Mouse (Mus musculus): ENCODE results near the gene 1110032A03Rik. TPM values are rescaled to one million over a fixed set of nuclear protein-coding genes. Genes with fewer than 3 reads are reported as not detected.

Gene 1110032A03Rik
- total RNA-seq, 4 experiments from 2014 or later = 12.0 to 15.6 (median 13.6) TPM

DNA sequence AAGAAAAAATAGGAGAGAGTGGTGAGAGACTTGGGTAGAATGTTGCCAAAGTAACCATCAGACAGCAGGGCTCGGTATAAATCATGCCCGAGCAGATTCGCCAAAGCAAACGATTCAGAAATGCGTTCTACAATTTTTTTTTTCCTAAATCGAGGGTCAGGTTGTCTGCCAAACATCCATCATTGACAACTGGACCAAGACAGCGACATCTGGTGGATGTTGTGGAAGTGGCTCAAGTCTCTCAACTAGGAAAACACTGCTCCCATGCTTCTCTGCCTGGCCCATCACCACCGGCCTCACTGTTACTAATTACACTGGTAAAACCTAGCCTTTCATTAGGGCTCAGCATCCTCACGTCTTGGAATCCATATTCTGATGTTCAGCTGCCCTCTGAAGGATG is 40.3 kb downstream of the 1110032A03Rik start:
- DNase-seq (ENCODE audit: low spot score) = peak; percentile 50

DNA sequence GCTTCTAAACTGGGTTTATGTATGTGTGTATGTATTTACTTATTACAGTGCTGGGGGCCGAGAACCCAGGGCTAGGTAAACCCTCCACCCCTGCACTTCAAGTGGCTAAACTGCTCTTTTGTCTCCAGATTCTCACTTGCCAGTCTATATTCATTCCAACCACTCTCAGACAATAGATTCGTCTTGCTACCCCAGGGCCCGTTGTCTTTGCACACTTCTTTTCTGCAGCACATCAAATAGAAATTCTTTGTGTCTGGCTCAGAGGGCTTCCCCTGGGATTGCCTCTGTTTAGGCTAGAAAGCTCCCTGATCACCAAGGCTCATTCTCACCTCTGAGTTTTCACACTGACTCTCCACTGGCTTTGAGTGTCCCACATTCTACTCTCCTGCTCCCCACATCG is 42.8 kb downstream of the 1110032A03Rik start:
- no peak for DNase-seq (ENCODE audit: low spot score)

DNA sequence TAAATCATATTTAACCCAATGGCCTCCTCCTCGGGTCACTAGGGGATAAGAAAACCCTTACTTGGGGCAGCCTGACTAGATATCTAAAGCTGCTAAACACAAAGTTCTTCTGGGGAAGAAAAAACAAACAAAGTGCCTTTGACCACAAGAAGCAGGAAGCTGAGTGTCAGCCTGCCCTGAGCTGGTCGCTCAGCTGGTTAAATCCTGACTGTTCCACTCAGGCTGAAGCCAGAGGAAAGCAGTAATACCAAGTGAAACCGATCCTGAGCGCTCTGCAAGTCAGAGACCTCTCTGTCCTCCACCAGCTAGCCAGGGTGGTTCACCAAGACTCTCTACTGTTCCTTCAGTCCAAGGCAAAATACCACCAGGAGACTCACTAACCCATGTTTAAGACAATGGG is 45.7 kb downstream of the 1110032A03Rik start:
- no peak for DNase-seq (ENCODE audit: low spot score)

DNA sequence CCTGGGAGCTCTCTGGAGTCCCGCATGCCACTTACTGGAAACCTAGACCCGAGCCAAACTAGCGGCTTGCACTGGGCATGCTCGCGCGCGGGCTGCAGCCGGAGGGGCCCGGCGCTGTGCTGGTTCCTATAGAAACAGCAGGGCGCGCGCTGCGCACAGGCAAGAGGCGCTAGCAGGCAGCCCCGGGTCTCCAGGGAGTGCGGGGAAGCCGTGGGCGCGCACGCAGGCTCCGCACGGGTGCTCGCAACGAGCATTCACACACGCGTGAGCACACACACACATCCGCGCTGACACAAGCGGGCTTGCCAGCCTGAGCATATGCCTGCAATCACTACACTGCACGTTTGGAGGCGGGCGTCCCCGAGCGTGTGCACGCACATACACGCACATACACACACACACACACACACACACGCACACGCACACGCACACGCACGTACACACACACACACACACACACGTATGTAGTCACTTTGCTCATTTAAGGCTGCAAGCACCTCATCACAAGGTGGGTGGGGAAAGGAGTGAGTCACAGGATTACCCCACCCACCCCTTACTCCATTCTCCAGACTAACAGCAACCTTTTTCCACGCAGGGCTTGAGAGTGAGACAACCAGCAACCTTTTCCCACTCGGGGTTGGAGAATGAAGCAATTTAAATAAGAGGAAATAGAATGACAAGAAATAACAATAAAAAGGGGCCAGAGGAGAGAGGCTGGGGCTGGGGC is 47.2 kb downstream of the 1110032A03Rik start:
- no peak for DNase-seq (ENCODE audit: low spot score)

DNA sequence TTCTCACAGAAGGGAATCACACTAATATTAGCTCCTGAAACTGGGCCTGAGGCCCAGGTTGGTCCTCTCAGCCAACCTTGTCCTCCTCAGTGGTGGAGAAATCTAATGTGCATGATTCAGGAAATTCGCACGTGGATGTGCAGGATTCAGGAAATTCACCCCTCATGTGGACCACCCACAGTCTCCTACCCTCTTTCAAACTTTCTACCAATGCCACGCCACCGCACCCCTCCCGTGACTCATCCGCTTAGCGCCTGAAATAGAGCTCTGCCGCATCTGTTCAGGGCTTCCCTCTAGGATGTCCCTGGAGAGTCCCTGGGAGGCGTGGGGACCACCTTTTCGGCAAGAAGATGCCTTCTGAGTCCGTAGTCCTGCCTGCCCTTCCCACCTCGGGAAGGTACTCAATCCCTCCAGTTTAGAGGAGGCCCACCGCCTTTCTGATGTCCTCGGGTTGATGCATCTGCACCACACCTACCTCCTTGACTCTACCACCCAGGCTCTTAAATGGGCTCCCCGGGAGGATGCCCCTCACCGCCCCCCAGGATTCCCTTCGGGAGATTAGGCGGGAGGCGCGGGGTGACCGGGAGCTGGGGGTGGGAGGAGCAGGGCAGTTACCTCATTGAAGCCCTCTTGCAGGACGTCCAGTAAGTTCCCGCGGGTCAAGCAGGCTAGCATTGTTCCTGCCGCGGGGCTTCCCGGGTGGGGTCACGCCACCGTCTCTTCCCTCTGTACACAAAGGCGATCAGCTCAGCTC is 48.0 kb downstream of the 1110032A03Rik start:
- DNase-seq (ENCODE audit: low spot score) = no peak

DNA sequence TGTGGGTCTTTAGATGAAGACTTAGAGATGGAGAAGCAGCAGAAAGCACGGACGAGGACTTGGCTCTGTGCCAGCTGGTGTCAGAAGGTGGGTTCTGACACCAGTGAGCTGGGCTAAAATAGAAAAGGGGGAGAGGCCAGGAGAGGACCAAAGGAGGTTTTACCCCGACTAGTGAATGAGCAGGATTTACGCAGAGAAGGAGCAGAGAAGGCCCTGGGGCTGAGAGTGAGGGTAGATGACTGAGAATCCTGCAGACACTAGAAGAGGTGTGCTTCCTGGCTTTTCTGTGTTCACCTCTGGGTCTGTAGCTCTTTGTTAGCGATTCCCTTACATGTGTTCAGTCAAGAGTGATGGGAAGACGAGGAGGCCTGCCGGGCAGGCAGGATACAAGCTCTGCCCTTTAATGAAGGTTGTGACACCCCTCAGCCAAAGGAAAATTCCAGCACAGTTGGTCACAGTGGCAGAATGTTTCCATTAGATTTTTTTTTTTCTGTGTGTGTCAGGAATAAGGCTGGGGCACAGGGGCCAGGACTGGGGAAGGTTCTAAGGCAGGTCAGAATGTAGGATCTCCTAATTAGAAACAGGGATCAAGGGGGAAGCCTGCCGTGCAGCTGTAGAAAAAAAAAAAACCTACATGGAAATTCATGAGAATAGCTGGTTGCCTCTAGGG is 49.3 kb downstream of the 1110032A03Rik start:
- no peak for DNase-seq (ENCODE audit: low spot score)

DNA sequence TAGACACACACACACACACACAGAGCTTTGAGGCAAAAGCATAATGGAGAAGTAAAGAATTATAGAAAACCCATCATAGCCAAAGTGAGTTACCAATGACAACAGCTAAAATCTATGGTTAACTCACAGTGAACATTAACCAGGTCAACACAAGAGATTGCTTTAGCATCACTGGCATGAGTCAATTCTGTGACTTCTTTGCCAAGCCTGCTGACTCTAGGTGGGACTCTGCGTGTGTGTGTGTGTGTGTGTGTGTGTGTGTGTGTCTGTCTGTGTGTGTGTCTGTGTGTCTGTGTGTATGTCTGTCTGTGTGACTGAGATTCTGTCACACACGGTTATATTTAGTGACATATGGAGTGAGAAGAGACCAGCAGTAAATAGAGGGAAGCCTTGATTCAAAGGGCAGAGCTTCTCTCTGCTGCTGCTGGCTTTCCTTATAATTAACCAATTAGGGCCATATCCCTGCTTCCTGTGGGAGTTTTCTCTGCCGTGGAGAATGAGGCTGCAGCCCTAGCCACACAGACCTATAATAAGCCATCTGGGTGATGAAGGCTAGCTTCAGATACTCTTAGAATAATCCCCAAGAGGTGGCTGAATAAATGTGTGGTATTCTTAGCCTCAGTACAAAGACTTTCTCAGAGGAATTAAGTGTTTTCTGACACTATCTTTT is 50.5 kb downstream of the 1110032A03Rik start:
- DNase-seq (ENCODE audit: low spot score) = no peak

DNA sequence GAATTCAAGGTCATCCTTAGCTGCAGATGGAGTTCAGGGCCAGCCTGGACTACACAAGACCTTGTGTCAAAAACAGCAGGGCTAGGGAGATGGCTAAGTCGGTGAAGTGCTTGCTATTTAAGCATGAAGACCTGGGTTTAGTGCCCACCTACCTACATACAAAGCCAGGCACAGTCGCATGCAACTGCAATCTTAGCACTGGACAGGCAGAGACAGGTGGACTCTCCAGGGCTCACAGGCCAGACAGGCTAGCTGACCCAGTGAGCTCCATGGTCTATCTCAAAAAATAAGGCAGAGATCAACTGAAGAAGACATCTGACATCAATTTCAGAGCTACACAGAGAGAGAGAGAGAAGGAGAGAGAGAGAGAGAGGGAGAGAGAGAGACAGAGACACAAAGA is 51.2 kb downstream of the 1110032A03Rik start:
- DNase-seq (ENCODE audit: low spot score) = no peak

DNA sequence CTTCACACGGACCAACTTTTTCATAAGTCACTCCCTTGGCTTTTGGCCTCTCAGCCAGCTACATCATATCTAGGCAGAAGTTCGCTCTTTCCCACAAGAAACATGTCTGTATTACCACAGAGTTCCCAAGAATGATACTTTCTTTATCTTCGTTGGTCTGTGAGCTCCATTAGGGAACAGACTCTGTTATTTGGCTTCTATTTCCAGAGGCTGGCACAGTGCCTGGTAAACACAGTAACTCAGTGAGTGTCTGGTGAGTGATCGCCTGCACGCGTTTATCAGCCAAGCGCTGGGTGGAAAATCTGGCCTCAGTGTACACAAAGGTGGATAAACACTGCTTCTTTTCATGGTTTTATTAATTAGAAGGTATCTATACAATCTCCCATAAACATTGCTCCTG is 51.9 kb downstream of the 1110032A03Rik start:
- DNase-seq (ENCODE audit: low spot score) = peak; percentile 81

DNA sequence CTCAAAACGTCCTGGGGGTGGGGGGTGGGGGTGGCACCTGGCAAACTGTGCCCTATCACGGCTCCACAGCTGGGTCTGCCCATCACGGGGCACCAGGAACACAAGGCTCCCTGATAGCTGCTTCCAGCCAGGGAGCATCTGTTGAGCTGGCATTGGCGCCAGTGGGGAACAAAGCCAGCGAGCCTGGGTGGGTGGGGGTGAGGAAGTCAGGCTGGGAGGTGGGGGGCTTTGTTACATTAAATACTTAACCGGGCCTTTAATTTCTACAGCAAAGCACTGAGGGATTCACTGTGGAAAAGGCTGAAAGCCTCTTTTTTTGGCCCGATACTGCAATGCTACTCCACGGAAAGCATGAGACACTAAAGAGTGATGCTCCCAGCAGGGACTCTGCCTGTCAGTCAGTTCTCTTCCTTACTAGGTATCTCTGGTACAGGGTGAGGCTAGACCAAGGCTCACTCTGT is 52.8 kb downstream of the 1110032A03Rik start:
- DNase-seq (ENCODE audit: low spot score) = no peak

DNA sequence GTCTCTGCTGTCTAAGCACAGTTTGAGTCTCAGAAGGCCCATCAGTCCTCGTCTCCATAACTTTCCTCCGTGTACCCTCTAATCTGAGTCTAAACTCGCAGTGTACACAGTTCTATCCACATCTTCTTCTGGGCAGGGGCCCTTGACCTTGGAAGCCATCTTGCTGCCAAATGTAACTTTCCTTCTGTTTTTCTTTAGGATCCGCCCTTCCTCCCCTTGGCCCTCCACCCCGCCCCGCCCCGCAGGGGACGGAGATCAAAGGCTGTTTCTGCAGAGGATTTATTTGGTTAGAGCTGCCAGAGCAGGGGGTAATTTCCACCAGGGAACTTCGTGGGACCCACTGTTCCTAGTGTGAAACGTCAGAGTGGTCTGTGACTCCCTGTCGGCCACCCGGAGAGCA is 54.3 kb downstream of the 1110032A03Rik start:
- no peak for DNase-seq (ENCODE audit: low spot score)

DNA sequence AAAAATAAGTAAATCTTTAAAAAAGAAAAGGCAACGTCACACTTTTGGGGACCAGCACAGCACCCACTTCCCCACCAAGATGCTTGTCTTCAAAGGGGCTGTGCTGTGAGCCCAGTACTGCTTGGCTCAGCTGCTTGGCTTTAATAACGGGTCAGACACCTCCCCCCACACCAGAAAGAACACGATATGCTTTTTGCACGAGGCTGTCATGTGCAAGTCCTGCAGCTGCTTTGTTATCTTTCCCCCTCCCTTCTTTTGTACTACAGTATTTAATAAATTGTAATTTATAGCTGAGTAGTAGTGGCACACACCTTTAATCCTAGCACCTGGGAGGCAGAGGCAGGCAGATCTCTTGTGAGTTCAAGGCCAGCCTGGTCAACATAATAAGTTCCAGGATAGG is 56.4 kb downstream of the 1110032A03Rik start:
- no peak for DNase-seq (ENCODE audit: low spot score)

DNA sequence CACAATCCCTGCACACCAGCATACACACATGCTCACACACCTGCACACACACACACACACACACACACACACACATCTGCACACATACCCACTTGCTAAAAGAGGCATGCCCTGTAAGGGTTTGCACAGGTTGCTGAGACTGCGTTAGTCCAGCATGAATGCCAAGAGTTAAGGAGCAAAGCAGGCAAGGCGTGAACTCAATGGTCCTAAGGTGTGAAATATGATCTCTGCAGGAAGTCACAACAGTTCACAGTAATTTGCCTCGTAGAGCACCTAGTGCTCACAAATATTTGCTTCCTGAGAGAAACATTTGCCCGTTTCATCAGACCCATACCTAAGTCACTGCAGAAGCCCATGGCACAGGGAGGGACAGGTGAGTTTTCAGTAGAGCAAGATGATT is 61.1 kb downstream of the 1110032A03Rik start:
- no peak for DNase-seq (ENCODE audit: low spot score)

Other genes with a start within 250 kb of the 1110032A03Rik start
- gene Pts, start 246.8 kb downstream of the 1110032A03Rik start, total RNA-seq (2022) = 10 to 100 TPM; 30.9 to 41.7 (median 36.7) TPM
- gene Il18, start 220.7 kb downstream of the 1110032A03Rik start, total RNA-seq (2022) = 1 to 10 TPM in 3 of 4 experiments, under 1 TPM in 1; 0.54 to 2.0 (median 1.5) TPM
- gene Bco2, start 220.3 kb downstream of the 1110032A03Rik start, total RNA-seq (2022) = under 1 TPM; 0.24 to 0.50 (median 0.45) TPM
- not detected for gene Tex12, start 214.2 kb downstream of the 1110032A03Rik start, total RNA-seq (2022)
- gene Sdhd, start 171.7 kb downstream of the 1110032A03Rik start, total RNA-seq (2022) = 100 to 1,000 TPM; 662 to 705 (median 698) TPM
- gene Timm8b, start 171.6 kb downstream of the 1110032A03Rik start, total RNA-seq (2022) = 100 to 1,000 TPM; 264 to 310 (median 279) TPM
- gene Pih1d2, start 158.2 kb downstream of the 1110032A03Rik start, total RNA-seq (2022) = under 1 TPM; 0.38 to 0.63 (median 0.53) TPM
- 10 to 100 TPM; 10.7 to 13.4 (median 11.9) TPM for gene Nkapd1, start 158.1 kb downstream of the 1110032A03Rik start, total RNA-seq (2022)
- gene Dlat, start 115.7 kb downstream of the 1110032A03Rik start, total RNA-seq (2022) = 100 to 1,000 TPM; 333 to 412 (median 402) TPM
- gene Dixdc1, start 36.0 kb downstream of the 1110032A03Rik start, total RNA-seq (2022) = 10 to 100 TPM in 1 of 4 experiments, 1 to 10 TPM in 3; 5.3 to 12.8 (median 6.1) TPM
- 1 to 10 TPM; 2.8 to 6.4 (median 4.9) TPM for gene 2310030G06Rik, start 29.0 kb downstream of the 1110032A03Rik start, total RNA-seq (2022)
- 1,000 to 10,000 TPM; 3,411 to 4,078 (median 3,658) TPM for gene Cryab, start 24.2 kb downstream of the 1110032A03Rik start, total RNA-seq (2022)
- 100 to 1,000 TPM; 150 to 156 (median 152) TPM for gene Hspb2, start 23.2 kb downstream of the 1110032A03Rik start, total RNA-seq (2022)
- 1 to 10 TPM; 4.9 to 6.9 (median 5.1) TPM for gene Fdxacb1, start 7.3 kb downstream of the 1110032A03Rik start, total RNA-seq (2022)
- 10 to 100 TPM in 3 of 4 experiments, 1 to 10 TPM in 1; 8.2 to 12.5 (median 11.4) TPM for gene Alg9, start 501 bp downstream of the 1110032A03Rik start, total RNA-seq (2022)
- 10 to 100 TPM in 2 of 4 experiments, 1 to 10 TPM in 2; 6.5 to 11.8 (median 9.8) TPM for gene Ppp2r1b, start 69.8 kb upstream of the 1110032A03Rik start, total RNA-seq (2022)
- 10 to 100 TPM; 22.2 to 28.0 (median 23.6) TPM for gene Sik2, start 233.6 kb upstream of the 1110032A03Rik start, total RNA-seq (2022)